Mouse (Mus musculus): ENCODE results near the gene Gm37240. TPM values are rescaled to one million over a fixed set of nuclear protein-coding genes. Genes with fewer than 3 reads are reported as not detected.

Gene Gm37240
- polyA plus RNA-seq, 1 experiment from 2014 or later = 0.93 TPM

GRCm38 (mm10) chr3:85677952-85678351, 209.4 kb downstream of the Gm37240 start:
- no peaks in the 10 kb centered on the region for H3K27me3 ChIP-seq (replicated peaks; ENCODE audit: control insufficient read depth, insufficient read depth, low read length)
- H3K9me3 ChIP-seq (ENCODE audit: control insufficient read depth, low read length) = no peaks in the 10 kb centered on the region
- no peak overlapping the region for H3K4me2 ChIP-seq (ENCODE audit: low read length)
- no peak overlapping the region for H3K4me3 ChIP-seq (ENCODE audit: low read length)
- H3K27ac ChIP-seq (ENCODE audit: low read depth, low read length) = no peak overlapping the region
- no peaks in the 10 kb centered on the region for H3K36me3 ChIP-seq (ENCODE audit: control insufficient read depth, insufficient read depth, low read length)
- H3K4me1 ChIP-seq (ENCODE audit: control insufficient read depth, insufficient read depth, low read depth, low read length) = no peaks in the 10 kb centered on the region
- WGBS = 65% methylated on average over 3 of the region's 3 CpGs
- no peak for ATAC-seq
- H3K9ac ChIP-seq (ENCODE audit: low read depth, low read length) = no peak overlapping the region

- Histone ChIP-seq H3K9me3 (ENCODE audit: control insufficient read depth, low read length) (no peaks in the 10 kb centered on the region), H3K9ac (ENCODE audit: low read depth, low read length) (no peak overlapping the region), H3K4me3 (ENCODE audit: low read length) (no peak overlapping the region), H3K27me3 (replicated peaks; ENCODE audit: control insufficient read depth, insufficient read depth, low read length) (no peaks in the 10 kb centered on the region), H3K36me3 (ENCODE audit: control insufficient read depth, insufficient read depth, low read length) (no peaks in the 10 kb centered on the region), H3K27ac (ENCODE audit: low read depth, low read length) (no peak overlapping the region), H3K4me1 (ENCODE audit: control insufficient read depth, insufficient read depth, low read depth, low read length) (no peaks in the 10 kb centered on the region), H3K4me2 (ENCODE audit: low read length) (no peak overlapping the region)
- WGBS = 80% methylated on average over 8 of the region's 8 CpGs
- ATAC-seq = no peak
Observed at GRCm38 (mm10) chr3:85677133-85677532, 210.2 kb downstream of the Gm37240 start.

GRCm38 (mm10) chr3:85669844-85670243, 217.5 kb downstream of the Gm37240 start:
- Histone ChIP-seq H3K4me1 (ENCODE audit: control insufficient read depth, insufficient read depth, low read depth, low read length) (no peaks in the 10 kb centered on the region), H3K9ac (ENCODE audit: low read depth, low read length) (no peak overlapping the region), H3K36me3 (ENCODE audit: control insufficient read depth, insufficient read depth, low read length) (no peaks in the 10 kb centered on the region), H3K27ac (ENCODE audit: low read depth, low read length) (no peak overlapping the region), H3K27me3 (replicated peaks; ENCODE audit: control insufficient read depth, insufficient read depth, low read length) (no peaks in the 10 kb centered on the region), H3K4me2 (ENCODE audit: low read length) (no peak overlapping the region), H3K4me3 (ENCODE audit: low read length) (no peak overlapping the region), H3K9me3 (ENCODE audit: control insufficient read depth, low read length) (no peaks in the 10 kb centered on the region)
- 85% methylated on average over 6 of the region's 6 CpGs for WGBS
- no peak for ATAC-seq

GRCm38 (mm10) chr3:85667683-85668082, 219.6 kb downstream of the Gm37240 start:
- H3K4me1 ChIP-seq (ENCODE audit: control insufficient read depth, insufficient read depth, low read depth, low read length) = no peaks in the 10 kb centered on the region
- no peaks in the 10 kb centered on the region for H3K9me3 ChIP-seq (ENCODE audit: control insufficient read depth, low read length)

GRCm38 (mm10) chr3:85666736-85667135, 220.6 kb downstream of the Gm37240 start:
- no peak for ATAC-seq
- Histone ChIP-seq H3K4me1 (ENCODE audit: control insufficient read depth, insufficient read depth, low read depth, low read length) (peaks cover 3% of the 10 kb centered on the region; the same call in 1 of the 2 replicates), H3K36me3 (ENCODE audit: control insufficient read depth, insufficient read depth, low read length) (no peaks in the 10 kb centered on the region), H3K9me3 (ENCODE audit: control insufficient read depth, low read length) (no peaks in the 10 kb centered on the region), H3K9ac (ENCODE audit: low read depth, low read length) (no peak overlapping the region), H3K4me2 (ENCODE audit: low read length) (no peak overlapping the region), H3K4me3 (ENCODE audit: low read length) (no peak overlapping the region), H3K27me3 (replicated peaks; ENCODE audit: control insufficient read depth, insufficient read depth, low read length) (no peaks in the 10 kb centered on the region), H3K27ac (ENCODE audit: low read depth, low read length) (no peak overlapping the region)
- WGBS = 75% methylated on average over 12 of the region's 12 CpGs

More at GRCm38 (mm10) chr3:85667683-85668082, 219.6 kb downstream of the Gm37240 start:
- ATAC-seq = no peak
- H3K4me3 ChIP-seq (ENCODE audit: low read length) = no peak overlapping the region
- no peak overlapping the region for H3K9ac ChIP-seq (ENCODE audit: low read depth, low read length)
- H3K36me3 ChIP-seq (ENCODE audit: control insufficient read depth, insufficient read depth, low read length) = no peaks in the 10 kb centered on the region
- H3K27me3 ChIP-seq (replicated peaks; ENCODE audit: control insufficient read depth, insufficient read depth, low read length) = no peaks in the 10 kb centered on the region
- WGBS = 91% methylated on average over 6 of the region's 6 CpGs
- H3K27ac ChIP-seq (ENCODE audit: low read depth, low read length) = no peak overlapping the region
- no peak overlapping the region for H3K4me2 ChIP-seq (ENCODE audit: low read length)

- Histone ChIP-seq H3K4me2 (ENCODE audit: low read length) (no peak overlapping the region), H3K36me3 (ENCODE audit: control insufficient read depth, insufficient read depth, low read length) (no peaks in the 10 kb centered on the region), H3K27ac (ENCODE audit: low read depth, low read length) (no peak overlapping the region), H3K27me3 (replicated peaks; ENCODE audit: control insufficient read depth, insufficient read depth, low read length) (no peaks in the 10 kb centered on the region), H3K4me3 (ENCODE audit: low read length) (no peak overlapping the region), H3K9ac (ENCODE audit: low read depth, low read length) (no peak overlapping the region), H3K9me3 (ENCODE audit: control insufficient read depth, low read length) (no peaks in the 10 kb centered on the region), H3K4me1 (ENCODE audit: control insufficient read depth, insufficient read depth, low read depth, low read length) (peaks cover 4% of the 10 kb centered on the region; the same call in 1 of the 2 replicates)
- no peak for ATAC-seq
- WGBS = 67% methylated on average over 3 of the region's 3 CpGs
Observed at GRCm38 (mm10) chr3:85666166-85666565, 221.2 kb downstream of the Gm37240 start.

GRCm38 (mm10) chr3:85664591-85665171, 222.6 kb downstream of the Gm37240 start:
- Histone ChIP-seq H3K36me3 (ENCODE audit: control insufficient read depth, insufficient read depth, low read length) (no peaks in the 10 kb centered on the region), H3K4me1 (ENCODE audit: control insufficient read depth, insufficient read depth, low read depth, low read length) (peaks cover 4% of the 10 kb centered on the region; the same call in 1 of the 2 replicates), H3K4me3 (ENCODE audit: low read length) (no peak overlapping the region), H3K4me2 (ENCODE audit: low read length) (no peak overlapping the region), H3K27me3 (replicated peaks; ENCODE audit: control insufficient read depth, insufficient read depth, low read length) (no peaks in the 10 kb centered on the region), H3K9ac (ENCODE audit: low read depth, low read length) (no peak overlapping the region), H3K9me3 (ENCODE audit: control insufficient read depth, low read length) (no peaks in the 10 kb centered on the region), H3K27ac (ENCODE audit: low read depth, low read length) (no peak overlapping the region)
- WGBS = 84% methylated on average over 10 of the region's 10 CpGs
- ATAC-seq = no peak

GRCm38 (mm10) chr3:85663826-85664225, 223.5 kb downstream of the Gm37240 start:
- Histone ChIP-seq H3K27me3 (replicated peaks; ENCODE audit: control insufficient read depth, insufficient read depth, low read length) (no peaks in the 10 kb centered on the region), H3K4me2 (ENCODE audit: low read length) (no peak overlapping the region), H3K36me3 (ENCODE audit: control insufficient read depth, insufficient read depth, low read length) (no peaks in the 10 kb centered on the region), H3K4me3 (ENCODE audit: low read length) (no peak overlapping the region), H3K27ac (ENCODE audit: low read depth, low read length) (no peak overlapping the region), H3K4me1 (ENCODE audit: control insufficient read depth, insufficient read depth, low read depth, low read length) (peaks cover 4% of the 10 kb centered on the region; the same call in 1 of the 2 replicates), H3K9me3 (ENCODE audit: control insufficient read depth, low read length) (no peaks in the 10 kb centered on the region), H3K9ac (ENCODE audit: low read depth, low read length) (no peak overlapping the region)
- WGBS = 69% methylated on average over 5 of the region's 5 CpGs
- ATAC-seq = no peak

GRCm38 (mm10) chr3:85661926-85662813, 225.1 kb downstream of the Gm37240 start:
- H3K4me3 ChIP-seq (ENCODE audit: low read length) = no peak overlapping the region
- H3K4me2 ChIP-seq (ENCODE audit: low read length) = no peak overlapping the region
- no peak overlapping the region for H3K27ac ChIP-seq (ENCODE audit: low read depth, low read length)
- no peaks in the 10 kb centered on the region for H3K9me3 ChIP-seq (ENCODE audit: control insufficient read depth, low read length)
- H3K36me3 ChIP-seq (ENCODE audit: control insufficient read depth, insufficient read depth, low read length) = no peaks in the 10 kb centered on the region
- peaks cover 4% of the 10 kb centered on the region; the same call in 1 of the 2 replicates for H3K4me1 ChIP-seq (ENCODE audit: control insufficient read depth, insufficient read depth, low read depth, low read length)
- no peaks in the 10 kb centered on the region for H3K27me3 ChIP-seq (replicated peaks; ENCODE audit: control insufficient read depth, insufficient read depth, low read length)
- ATAC-seq = no peak
- no peak overlapping the region for H3K9ac ChIP-seq (ENCODE audit: low read depth, low read length)
- 66% methylated on average over 10 of the region's 10 CpGs for WGBS

All from hindbrain, embryonic 16.5 days (tissue).